Mouse (Mus musculus): ENCODE results near the gene Slc15a3. TPM values are rescaled to one million over a fixed set of nuclear protein-coding genes. Genes with fewer than 3 reads are reported as not detected.
A peak's percentile ranks its signal among the peaks of the same experiment; 100 is the strongest.

Gene Slc15a3
- total and polyA plus RNA-seq, 2 experiments from 2014 or later: 0.59 to 2.7 TPM

- H3K9ac ChIP-seq (replicated peaks; ENCODE audit: low read depth, low read length): no peak overlapping the region
- no peaks in the 10 kb centered on the region; the same call in 1 of the 2 replicates for H3K4me1 ChIP-seq (ENCODE audit: control insufficient read depth, insufficient read depth)
- WGBS: 66% methylated on average over 7 of the region's 7 CpGs
- no peak overlapping the region for H3K4me2 ChIP-seq (ENCODE audit: low read depth, low read length)
- H3K9me3 ChIP-seq (replicated peaks; ENCODE audit: control insufficient read depth, low read length): no peaks in the 10 kb centered on the region
- DNase-seq (ENCODE audit: low spot score): no peak
- H3K36me3 ChIP-seq (replicated peaks; ENCODE audit: control insufficient read depth, insufficient read depth, low read length): no peaks in the 10 kb centered on the region
- no peak for ATAC-seq (ENCODE audit: insufficient read depth, low read depth)
- H3K27ac ChIP-seq (ENCODE audit: low read depth): no peak overlapping the region
- H3K27me3 ChIP-seq (ENCODE audit: control insufficient read depth, insufficient read depth, low read length): no peaks in the 10 kb centered on the region
- no peak overlapping the region for H3K4me3 ChIP-seq (ENCODE audit: low read depth, low read length)
- no peak for TF ChIP-seq CTCF (IDR thresholded peaks at IDR 0.05; ENCODE audit: low read depth)
- no peak for TF ChIP-seq EP300 (IDR thresholded peaks at IDR 0.05; ENCODE audit: low read depth)
Observed at GRCm38 (mm10) chr19:10821319-10821718, 18.2 kb upstream of the Slc15a3 start.

GRCm38 (mm10) chr19:10822534-10822933, 17.0 kb upstream of the Slc15a3 start:
- Histone ChIP-seq H3K4me3 (ENCODE audit: low read depth, low read length) (no peak overlapping the region), H3K9me3 (replicated peaks; ENCODE audit: control insufficient read depth, low read length) (no peaks in the 10 kb centered on the region), H3K27me3 (ENCODE audit: control insufficient read depth, insufficient read depth, low read length) (no peaks in the 10 kb centered on the region), H3K36me3 (replicated peaks; ENCODE audit: control insufficient read depth, insufficient read depth, low read length) (no peaks in the 10 kb centered on the region), H3K9ac (replicated peaks; ENCODE audit: low read depth, low read length) (no peak overlapping the region), H3K4me1 (ENCODE audit: control insufficient read depth, insufficient read depth) (no peaks in the 10 kb centered on the region; the same call in 1 of the 2 replicates), H3K27ac (ENCODE audit: low read depth) (no peak overlapping the region), H3K4me2 (ENCODE audit: low read depth, low read length) (no peak overlapping the region)
- WGBS: 87% methylated on average over 4 of the region's 4 CpGs
- no peak for TF ChIP-seq CTCF (IDR thresholded peaks at IDR 0.05; ENCODE audit: low read depth)
- DNase-seq (ENCODE audit: low spot score): no peak
- no peak for ATAC-seq (ENCODE audit: insufficient read depth, low read depth)

DNA sequence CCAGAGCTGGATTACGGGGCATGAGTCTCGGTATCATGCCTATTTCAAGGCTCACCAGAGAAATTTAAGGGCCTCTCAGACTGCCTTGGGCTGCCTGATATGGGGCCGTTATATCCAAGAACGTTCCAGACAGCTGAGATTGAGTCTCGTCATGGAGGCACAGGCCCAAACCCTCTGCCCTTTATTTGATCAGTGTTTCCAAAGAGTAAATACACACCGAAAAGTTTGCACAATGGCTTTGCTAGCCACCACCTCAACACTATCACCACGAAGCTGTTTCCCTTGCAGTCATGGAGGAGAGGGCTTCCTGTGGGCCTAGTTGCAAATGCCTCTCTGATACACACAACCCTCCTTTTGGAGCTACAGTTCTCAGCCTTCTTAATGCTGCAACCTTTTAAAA, 15.5 kb upstream of the Slc15a3 start:
- Histone ChIP-seq H3K4me3 (ENCODE audit: low read depth, low read length) (no peak overlapping the region), H3K9me3 (replicated peaks; ENCODE audit: control insufficient read depth, low read length) (no peaks in the 10 kb centered on the region), H3K36me3 (replicated peaks; ENCODE audit: control insufficient read depth, insufficient read depth, low read length) (no peaks in the 10 kb centered on the region), H3K27me3 (ENCODE audit: control insufficient read depth, insufficient read depth, low read length) (no peaks in the 10 kb centered on the region), H3K4me1 (ENCODE audit: control insufficient read depth, insufficient read depth) (no peaks in the 10 kb centered on the region), H3K4me2 (ENCODE audit: low read depth, low read length) (no peak overlapping the region), H3K27ac (ENCODE audit: low read depth) (no peak overlapping the region), H3K9ac (replicated peaks; ENCODE audit: low read depth, low read length) (no peak overlapping the region)
- no peak for TF ChIP-seq EP300 (IDR thresholded peaks at IDR 0.05; ENCODE audit: low read depth)
- no peak for TF ChIP-seq CTCF (IDR thresholded peaks at IDR 0.05; ENCODE audit: low read depth)
- WGBS: 81% methylated on average over 7 of the region's 7 CpGs
- DNase-seq (ENCODE audit: low spot score): no peak
- no peak for ATAC-seq (ENCODE audit: insufficient read depth, low read depth)

GRCm38 (mm10) chr19:10828321-10828720, 11.2 kb upstream of the Slc15a3 start:
- Histone ChIP-seq H3K4me1 (ENCODE audit: control insufficient read depth, insufficient read depth) (peaks cover 5% of the 10 kb centered on the region; the same call in 1 of the 2 replicates), H3K4me2 (ENCODE audit: low read depth, low read length) (no peak overlapping the region; the same call in 1 of the 2 replicates), H3K27ac (ENCODE audit: low read depth) (no peak overlapping the region), H3K36me3 (replicated peaks; ENCODE audit: control insufficient read depth, insufficient read depth, low read length) (no peaks in the 10 kb centered on the region), H3K4me3 (ENCODE audit: low read depth, low read length) (no peak overlapping the region), H3K27me3 (ENCODE audit: control insufficient read depth, insufficient read depth, low read length) (no peaks in the 10 kb centered on the region), H3K9ac (replicated peaks; ENCODE audit: low read depth, low read length) (no peak overlapping the region), H3K9me3 (replicated peaks; ENCODE audit: control insufficient read depth, low read length) (no peaks in the 10 kb centered on the region)
- no peak for TF ChIP-seq EP300 (IDR thresholded peaks at IDR 0.05; ENCODE audit: low read depth)
- no peak for TF ChIP-seq CTCF (IDR thresholded peaks at IDR 0.05; ENCODE audit: low read depth)
- WGBS: 75% methylated on average over 5 of the region's 5 CpGs
- DNase-seq (ENCODE audit: low spot score) (no peak), ATAC-seq (ENCODE audit: insufficient read depth, low read depth) (no peak)

- H3K4me3 ChIP-seq (ENCODE audit: low read depth, low read length): peak within 1 kb of the TSS; percentile 15; the same call in 1 of the 2 replicates
- 86% methylated on average over 16 of the region's 16 CpGs for WGBS
- no peak for ATAC-seq (ENCODE audit: insufficient read depth, low read depth)
- no peak within 1 kb of the TSS for H3K9ac ChIP-seq (replicated peaks; ENCODE audit: low read depth, low read length)
- peak within 1 kb of the TSS; percentile 6; the same call in 1 of the 2 replicates for H3K27ac ChIP-seq (ENCODE audit: low read depth)
- no peaks in the 10 kb centered on the region for H3K36me3 ChIP-seq (replicated peaks; ENCODE audit: control insufficient read depth, insufficient read depth, low read length)
- H3K27me3 ChIP-seq (ENCODE audit: control insufficient read depth, insufficient read depth, low read length): no peaks in the 10 kb centered on the region
- TF ChIP-seq CTCF (IDR thresholded peaks at IDR 0.05; ENCODE audit: low read depth): no peak
- no peak for TF ChIP-seq EP300 (IDR thresholded peaks at IDR 0.05; ENCODE audit: low read depth)
- no peak for DNase-seq (ENCODE audit: low spot score)
- no peak within 1 kb of the TSS; the same call in 1 of the 2 replicates for H3K4me2 ChIP-seq (ENCODE audit: low read depth, low read length)
- peaks cover 5% of the 10 kb centered on the region; the same call in 1 of the 2 replicates for H3K4me1 ChIP-seq (ENCODE audit: control insufficient read depth, insufficient read depth)
- H3K9me3 ChIP-seq (replicated peaks; ENCODE audit: control insufficient read depth, low read length): no peaks in the 10 kb centered on the region
Observed at GRCm38 (mm10) chr19:10829436-10830175, 9.9 kb upstream of the Slc15a3 start, which contains the start of gene Cd6. Cd6 (minus strand) TSS chr19:10830058.
